8 mouse cellular contexts compared by ENCODE assay signal in the genomic region with DNA sequence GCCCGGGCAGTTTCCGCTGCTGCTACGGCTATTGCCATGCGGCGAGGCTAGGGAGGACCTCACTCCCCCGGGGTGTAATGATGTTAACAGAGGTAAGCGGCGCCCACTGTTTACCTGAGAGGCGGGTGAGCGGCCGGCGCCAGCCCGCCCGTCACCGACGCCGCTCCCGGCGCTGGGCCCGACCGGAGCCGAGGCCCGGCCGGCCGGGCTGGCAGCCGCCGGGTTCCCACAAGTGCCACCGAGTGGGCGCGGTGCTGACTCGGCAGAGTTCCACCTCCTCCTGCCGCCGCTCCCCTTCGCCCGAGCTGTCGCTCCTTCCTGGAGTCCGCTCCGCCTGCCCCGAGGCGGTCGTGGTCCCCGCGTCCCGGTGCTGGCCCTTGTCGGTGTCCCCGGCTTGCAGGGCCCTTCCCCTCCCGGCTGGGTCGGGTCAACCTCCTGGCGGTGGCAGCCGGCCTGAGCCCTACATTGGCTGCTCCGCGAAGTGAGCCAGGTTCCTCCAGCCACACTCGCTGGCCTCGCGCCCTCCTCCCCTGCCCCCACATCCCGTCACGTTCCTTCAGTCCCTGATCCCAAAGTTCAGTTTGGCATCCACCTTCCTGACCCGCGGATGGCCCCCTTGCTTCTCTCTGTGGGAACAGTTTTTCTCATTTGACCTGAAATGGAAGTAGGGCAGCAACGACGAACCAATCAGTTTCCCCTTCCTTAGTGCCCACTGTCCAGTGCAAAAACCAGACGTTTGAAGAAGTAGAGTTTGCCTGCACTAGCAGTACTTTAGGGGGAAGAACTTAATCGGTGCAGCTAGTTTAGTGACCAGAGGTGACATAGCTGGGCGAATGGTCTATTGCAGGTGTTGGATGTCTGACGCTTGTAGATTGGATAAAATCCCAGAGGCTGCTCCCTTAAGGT. TPM values are rescaled to one million over a fixed set of nuclear protein-coding genes. Genes with fewer than 3 reads are reported as not detected.
A peak's percentile ranks its signal among the peaks of the same experiment; 100 is the strongest.
DNase-seq lines count a peak whose midpoint lies in the region; ATAC-seq lines count a peak whose summit lies in the region.

No protein-coding gene starts in this region.

- H3K27me3 ChIP-seq in intestine, embryonic 14.5 days (replicated peaks; ENCODE audit: control insufficient read depth, insufficient read depth, low read length) = no peaks in the 10 kb centered on the region
- no peaks in the 10 kb centered on the region for H3K27me3 ChIP-seq in limb, embryonic 15.5 days
- H3K27me3 ChIP-seq in midbrain, embryonic 15.5 days (replicated peaks) = peaks cover 9% of the 10 kb centered on the region; the same call in 1 of the 2 replicates

- no peaks in the 10 kb centered on the region for H3K36me3 ChIP-seq in intestine, embryonic 14.5 days (ENCODE audit: control insufficient read depth, insufficient read depth, low read length)
- no peaks in the 10 kb centered on the region for H3K36me3 ChIP-seq in limb, embryonic 15.5 days
- H3K36me3 ChIP-seq in midbrain, embryonic 15.5 days (replicated peaks) = no peaks in the 10 kb centered on the region

- H3K27ac ChIP-seq in intestine, embryonic 14.5 days (ENCODE audit: low read depth) = peak overlapping the region; percentile 93
- peak overlapping the region; percentile 95 for H3K27ac ChIP-seq in limb, embryonic 15.5 days
- H3K27ac ChIP-seq in midbrain, embryonic 15.5 days = peak overlapping the region; percentile 94

- peak overlapping the region; percentile 93 for H3K9ac ChIP-seq in intestine, embryonic 14.5 days (ENCODE audit: low read length)
- peak overlapping the region; percentile 88 for H3K9ac ChIP-seq in limb, embryonic 15.5 days
- peak overlapping the region; percentile 93 for H3K9ac ChIP-seq in midbrain, embryonic 15.5 days

- peak overlapping the region; percentile 97 for H3K4me3 ChIP-seq in intestine, embryonic 14.5 days (ENCODE audit: low read depth, low read length)
- peak overlapping the region; percentile 83 for H3K4me3 ChIP-seq in limb, embryonic 15.5 days
- peak overlapping the region; percentile 95 for H3K4me3 ChIP-seq in midbrain, embryonic 15.5 days

- WGBS in intestine, embryonic 14.5 days = under 1% methylated on average over 51 of the region's 65 CpGs
- under 1% methylated on average over 64 of the region's 65 CpGs for whole genome bisulfite sequencing in limb, embryonic 15.5 days
- WGBS in midbrain, embryonic 15.5 days = under 1% methylated on average over 59 of the region's 65 CpGs

- peak; percentile 57 for DNase-seq in right cerebral cortex, adult 18-20 months
- no peak for DNase-seq in right cerebral cortex, postnatal 25 days
- DNase-seq in embryo, embryonic 11 days = peak; percentile 62
- peak; percentile 69 for DNase-seq in gastrocnemius, postnatal 25 days
- peak; percentile 79 for DNase-seq in intestine, embryonic 14.5 days (ENCODE audit: low spot score)
- DNase-seq in spleen, postnatal 14 days (ENCODE audit: low spot score in 2 of 2) = peak; percentile 42 to 56

- H3K9me3 ChIP-seq in intestine, embryonic 14.5 days (ENCODE audit: control insufficient read depth, low read length) = no peaks in the 10 kb centered on the region
- H3K9me3 ChIP-seq in limb, embryonic 15.5 days = no peaks in the 10 kb centered on the region
- no peaks in the 10 kb centered on the region for H3K9me3 ChIP-seq in midbrain, embryonic 15.5 days

- peaks cover 7% of the 10 kb centered on the region for H3K4me1 ChIP-seq in intestine, embryonic 14.5 days (replicated peaks; ENCODE audit: control insufficient read depth, insufficient read depth, low read length)
- H3K4me1 ChIP-seq in limb, embryonic 15.5 days = peaks cover 6% of the 10 kb centered on the region
- peaks cover 22% of the 10 kb centered on the region for H3K4me1 ChIP-seq in midbrain, embryonic 15.5 days

- peak overlapping the region; percentile 53 for H3K4me2 ChIP-seq in intestine, embryonic 14.5 days (ENCODE audit: low read length)
- peak overlapping the region; percentile 71 for H3K4me2 ChIP-seq in limb, embryonic 15.5 days
- H3K4me2 ChIP-seq in midbrain, embryonic 15.5 days = peak overlapping the region; percentile 81

- peak; percentile 83 for ATAC-seq in intestine, embryonic 14.5 days (replicated peaks; ENCODE audit: low FRiP score, low TSS enrichment, low read depth)
- ATAC-seq in limb, embryonic 15.5 days (ENCODE audit: insufficient number of reproducible peaks, low FRiP score, low TSS enrichment, low read depth) = peak; percentile 64
- ATAC-seq in midbrain, embryonic 15.5 days (replicated peaks) = peak; percentile 92

RNA-seq across cellular contexts. Expression of a gene that starts 0.6 kb away (rescaled TPM):
- 10 to 100 TPM; 39.6 to 44.9 TPM for total RNA-seq in gastrocnemius, postnatal 25 days (2021)
- 20.8 and 22.8 TPM in 2 replicates for polyA plus RNA-seq in intestine, embryonic 14.5 days (2014; fragmentation: Nextera tagmentation; extraction: Ambion mirVana)
- polyA plus RNA-seq in limb, embryonic 15.5 days (2015; fragmentation: Nextera tagmentation; extraction: Ambion mirVana) = 27.4 and 28.0 TPM in 2 replicates
- polyA plus RNA-seq in midbrain, embryonic 15.5 days (2015; fragmentation: Nextera tagmentation; extraction: Ambion mirVana) = 25.2 and 28.7 TPM in 2 replicates
